Mouse (Mus musculus): ENCODE data around the gene Fbxo36. TPM values are rescaled to one million over a fixed set of nuclear protein-coding genes. Genes with fewer than 3 reads are reported as not detected.

The Fbxo36 gene
- 0.71 TPM for polyA plus RNA-seq (2017; shearing (Covaris generic))

DNA sequence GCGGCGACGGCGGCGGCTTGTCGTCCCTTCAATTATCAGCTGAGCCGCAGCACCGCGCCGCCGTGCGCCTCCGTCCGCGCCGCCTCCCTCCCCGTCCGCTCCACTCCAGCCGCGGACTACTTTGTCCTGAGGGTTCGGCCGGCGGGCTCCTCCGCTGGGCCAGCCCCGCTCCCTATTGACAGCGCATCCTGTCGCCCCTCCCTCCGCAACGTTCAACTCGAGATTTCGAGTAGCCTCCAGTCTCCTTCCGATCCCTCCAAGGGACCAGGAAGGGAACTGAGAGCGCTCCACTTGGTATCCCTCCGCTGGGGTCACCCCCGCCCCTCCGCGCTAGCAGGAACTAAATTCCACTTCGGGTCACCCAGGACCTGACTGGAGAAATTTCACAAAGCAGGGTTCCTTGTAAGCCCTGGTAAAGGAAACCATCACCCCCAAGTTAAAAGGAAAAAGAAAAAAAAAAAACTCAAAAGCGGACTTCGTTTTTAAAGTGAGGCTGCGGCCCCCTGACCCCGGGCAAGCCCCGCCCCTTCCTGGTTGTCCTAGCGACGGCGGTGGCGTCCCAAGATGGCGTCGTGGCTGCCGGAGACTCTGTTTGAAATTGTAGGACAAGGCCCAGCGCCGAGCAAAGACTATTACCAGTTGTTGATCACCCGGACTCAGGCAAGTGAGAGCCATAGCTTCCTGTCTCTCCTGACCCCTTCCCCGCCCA, at the start of gene Fbxo36:
Fbxo36 (plus strand) TSS at position 533 of the 709 bp plus-strand sequence.

DNA sequence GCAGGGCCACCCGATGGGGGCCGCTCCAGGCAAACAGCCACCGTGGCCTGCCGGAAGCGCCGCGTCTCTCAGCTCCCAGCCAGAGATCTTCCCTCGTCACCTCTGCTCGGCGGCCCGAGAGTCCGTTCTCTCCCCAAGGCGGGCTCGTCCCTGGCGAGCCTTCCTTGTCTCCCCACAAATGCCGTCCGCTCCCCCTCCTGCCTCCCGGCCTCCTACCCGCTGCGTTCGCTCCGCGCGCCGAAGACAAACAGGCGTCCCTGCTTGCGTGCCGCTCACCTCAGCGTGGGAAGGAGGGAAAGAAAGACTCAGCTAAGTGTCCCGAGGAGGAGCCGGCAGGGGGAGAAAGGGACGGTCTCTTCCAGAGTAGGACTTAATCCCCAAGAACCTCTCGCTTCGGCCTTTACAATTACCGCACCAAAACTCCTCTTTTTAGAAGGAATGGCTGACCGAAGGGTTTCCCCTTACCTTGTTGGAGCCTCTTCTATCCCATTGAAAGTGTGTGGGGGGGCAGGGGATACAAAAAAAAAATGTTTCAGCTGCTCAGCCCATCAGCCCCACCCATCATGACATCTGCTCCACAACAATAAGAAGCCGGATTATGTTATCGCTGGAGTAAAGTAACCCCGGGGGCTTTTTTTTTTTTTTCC, 500 bp downstream of the Fbxo36 start, which contains the start of gene Trip12:
Trip12 (minus strand) TSS at position 499 of the 647 bp plus-strand sequence.

DNA sequence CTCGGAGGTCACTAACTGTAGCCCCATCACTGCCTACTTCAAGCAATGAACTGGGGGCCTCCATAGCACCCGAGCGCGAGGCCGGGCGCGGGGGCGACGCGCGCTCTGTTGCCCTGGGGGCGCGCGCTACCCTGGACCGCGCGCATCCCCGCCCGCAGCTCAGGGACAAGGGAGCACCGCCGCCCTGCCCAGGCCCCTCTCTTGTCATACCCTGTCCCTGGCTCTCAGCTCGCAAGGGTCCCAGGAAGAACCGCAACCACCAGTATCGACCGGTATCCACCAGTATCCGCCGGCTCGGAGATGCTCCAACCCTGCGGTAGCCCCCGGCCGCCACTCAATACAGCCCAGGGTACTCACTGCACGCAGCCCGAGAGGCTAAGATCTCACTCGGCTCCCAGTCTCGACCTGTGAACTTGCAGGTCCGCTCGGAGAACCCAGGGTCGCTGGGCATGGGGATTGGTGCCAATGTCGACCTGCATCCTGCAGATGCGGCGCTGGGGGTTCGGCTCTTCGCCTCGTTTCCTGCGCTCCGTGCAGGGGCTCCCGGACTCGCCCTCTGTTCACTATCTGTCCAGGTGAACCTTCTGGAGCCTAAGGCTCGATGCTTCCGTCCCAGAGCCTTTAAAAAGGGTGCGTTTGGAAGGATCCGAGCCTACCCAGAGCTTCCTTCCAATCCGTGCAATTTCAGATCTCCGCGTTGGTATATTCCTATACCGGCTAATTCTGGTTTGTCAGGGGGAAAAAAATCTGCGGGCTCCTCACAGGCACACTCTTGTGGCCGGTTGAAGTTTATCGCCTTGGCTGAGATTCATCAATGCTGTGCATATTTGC, 95.1 kb downstream of the Fbxo36 start, which contains the start of gene Slc16a14:
Slc16a14 (minus strand) TSS at position 632 of the 831 bp plus-strand sequence.

Other genes with a start within 250 kb of the Fbxo36 start
- gene Dner, start 143.6 kb upstream of the Fbxo36 start, polyA plus RNA-seq (2017; shearing (Covaris generic)): not detected
- 161 TPM for gene Trip12, start 675 bp downstream of the Fbxo36 start, polyA plus RNA-seq (2017; shearing (Covaris generic))
- gene Slc16a14, start 95.3 kb downstream of the Fbxo36 start, polyA plus RNA-seq (2017; shearing (Covaris generic)): not detected